Mouse (Mus musculus) adrenal gland, adult 18-20 months (tissue): ENCODE data around the gene Fem1a. TPM values are rescaled to one million over a fixed set of nuclear protein-coding genes. Genes with fewer than 3 reads are reported as not detected.
"Not testable (repeated sequence)": the region's sequence is repeated elsewhere in the genome, so short reads cannot be mapped to it uniquely, and the experiment has no call there.

Experiments
- DNase-seq, 2 experiments: peaks; one replicate each; pipeline ENCODE4 v3.0.0; 2021 to 2022; ENCODE audit warnings: low spot score in 2 of 2
- total RNA-seq, 2 experiments: library from RNA; stranded (reverse); gene quantifications; 1 replicate in 1 of 2; 2 replicates in 1 of 2; pipeline ENCODE4 v1.2.3; 2021

The Fem1a gene
- total RNA-seq, 2 experiments from 2014 or later: 29.2 to 30.2 TPM

DNA sequence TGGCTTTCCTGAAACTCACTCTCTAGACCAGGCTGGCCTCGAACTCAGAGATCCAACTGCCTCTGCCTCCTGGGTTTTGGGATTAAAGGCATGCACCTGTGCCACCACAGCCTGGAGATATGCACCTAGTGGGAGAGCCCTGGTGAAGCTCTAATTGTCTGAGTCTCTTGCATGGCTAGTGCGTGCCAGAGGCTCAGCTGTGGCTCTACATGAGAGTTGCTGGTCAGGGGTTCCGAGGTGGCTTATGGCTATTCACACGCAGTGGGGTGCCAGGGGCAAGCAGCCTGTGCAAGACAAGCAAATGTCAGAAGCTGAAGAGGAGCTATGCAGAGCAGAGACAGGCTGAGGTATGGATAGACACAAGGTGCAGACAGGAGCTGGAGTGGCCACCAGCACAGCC lies 1.9 kb upstream of the Fem1a start:
- DNase-seq: no peak

GRCm38 (mm10) chr17:56255429-56255828 lies 1.2 kb upstream of the Fem1a start:
- peak in 1 of 2 experiments; percentile 46 for DNase-seq

DNA sequence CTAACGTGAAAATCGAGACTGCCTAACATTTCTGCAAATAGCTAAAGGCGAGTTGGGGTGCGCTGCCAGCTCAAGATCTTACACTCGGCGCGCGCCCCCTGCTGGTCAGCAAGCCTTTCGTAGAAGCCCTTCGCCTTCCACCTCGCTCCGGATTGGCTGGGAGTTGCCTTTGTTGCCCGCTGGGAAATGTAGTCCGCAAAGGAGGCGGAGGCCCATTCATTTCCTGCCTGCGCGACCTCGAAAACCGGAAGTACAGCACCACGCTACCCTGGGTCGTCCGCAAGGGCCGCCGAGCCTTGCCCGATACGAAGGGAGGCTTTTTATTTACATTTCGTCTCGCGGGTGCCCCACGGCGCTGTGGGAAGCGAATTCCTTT lies 759 bp upstream of the Fem1a start:
- DNase-seq: peak; percentile 98

- no peak for DNase-seq
Observed at GRCm38 (mm10) chr17:56257181-56257894, 728 bp downstream of the Fem1a start.

DNA sequence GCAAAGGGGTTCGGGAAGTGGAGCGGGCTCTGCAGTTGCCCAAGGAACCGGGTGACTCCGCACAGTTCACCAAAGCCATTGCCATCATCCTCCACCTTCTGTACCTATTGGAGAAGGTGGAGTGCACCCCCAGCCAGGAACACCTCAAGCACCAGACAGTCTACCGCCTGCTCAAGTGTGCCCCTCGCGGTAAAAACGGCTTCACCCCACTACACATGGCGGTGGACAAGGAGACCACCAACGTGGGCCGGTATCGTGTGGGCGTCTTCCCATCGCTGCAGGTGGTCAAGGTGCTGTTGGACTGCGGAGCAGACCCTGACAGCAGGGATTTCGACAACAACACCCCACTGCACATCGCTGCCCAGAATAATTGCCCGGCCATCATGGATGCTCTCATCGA lies 1.7 kb downstream of the Fem1a start:
- not testable (repeated sequence) for DNase-seq

GRCm38 (mm10) chr17:56258812-56259211 lies 2.2 kb downstream of the Fem1a start:
- DNase-seq: not testable (repeated sequence)

GRCm38 (mm10) chr17:56259301-56260037 lies 2.9 kb downstream of the Fem1a start:
- no peak for DNase-seq

DNA sequence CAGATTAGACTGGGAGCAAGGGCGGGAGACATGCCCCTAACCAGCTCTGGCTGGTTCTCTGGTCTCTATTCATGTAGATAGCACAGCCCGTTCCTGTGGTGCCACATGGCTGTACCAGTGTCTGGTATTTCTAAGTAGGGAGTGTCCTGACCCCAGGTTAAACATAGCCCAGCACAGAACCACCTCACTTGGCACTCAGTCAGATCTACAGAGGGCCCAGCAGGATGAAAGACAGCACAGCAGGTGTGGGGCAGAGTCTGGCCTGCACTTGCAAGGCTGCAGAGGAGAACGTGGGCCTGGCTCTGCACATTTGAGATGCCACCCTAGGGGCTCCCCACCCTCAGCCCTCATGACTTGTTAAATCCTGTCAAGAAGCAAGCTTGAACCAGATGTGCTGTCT lies 4.6 kb downstream of the Fem1a start:
- no peak for DNase-seq

GRCm38 (mm10) chr17:56262645-56263094 lies 6.1 kb downstream of the Fem1a start:
- DNase-seq: no peak

DNA sequence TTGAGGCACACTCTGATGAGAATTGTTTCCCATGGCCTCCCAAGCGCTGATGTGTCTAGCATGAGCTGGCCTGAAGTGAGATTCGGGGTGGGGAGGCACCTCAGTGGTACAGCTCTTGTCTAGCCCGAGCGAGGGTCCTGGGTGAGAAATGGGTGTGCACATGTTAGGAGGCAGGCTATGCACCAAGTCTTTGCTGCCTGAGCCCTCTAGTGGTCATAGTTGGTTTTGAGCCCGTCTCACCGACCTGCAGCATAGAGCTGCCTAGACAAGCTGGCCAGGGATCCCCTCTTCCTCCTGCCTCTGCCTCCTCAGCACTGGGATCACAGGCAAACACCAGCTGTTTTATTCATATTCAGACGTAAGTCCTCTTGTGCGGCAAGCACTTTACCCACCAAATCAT lies 7.4 kb downstream of the Fem1a start:
- DNase-seq: peak; percentile 69 to 74

GRCm38 (mm10) chr17:56265011-56265410 lies 8.4 kb downstream of the Fem1a start:
- DNase-seq: no peak

DNA sequence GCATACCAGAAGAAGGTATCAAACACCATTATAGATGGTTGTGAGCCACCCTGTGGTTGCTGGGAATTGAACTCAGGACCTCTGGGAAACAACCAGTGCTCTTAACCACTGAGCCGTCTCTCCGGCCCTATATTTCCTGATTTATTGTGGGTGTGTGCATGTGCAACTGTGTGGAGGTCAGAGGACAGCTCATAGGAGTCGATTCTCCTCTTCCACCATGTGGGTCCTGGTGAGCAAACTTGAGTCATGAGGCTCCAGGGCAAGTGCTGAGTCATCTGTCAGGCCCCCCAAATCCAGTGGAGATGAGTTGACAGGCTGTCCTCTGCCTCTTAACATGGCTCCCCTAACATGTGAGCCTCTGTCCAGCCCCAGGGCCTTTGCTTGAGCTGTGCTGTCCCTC lies 9.3 kb downstream of the Fem1a start:
- no peak for DNase-seq

DNA sequence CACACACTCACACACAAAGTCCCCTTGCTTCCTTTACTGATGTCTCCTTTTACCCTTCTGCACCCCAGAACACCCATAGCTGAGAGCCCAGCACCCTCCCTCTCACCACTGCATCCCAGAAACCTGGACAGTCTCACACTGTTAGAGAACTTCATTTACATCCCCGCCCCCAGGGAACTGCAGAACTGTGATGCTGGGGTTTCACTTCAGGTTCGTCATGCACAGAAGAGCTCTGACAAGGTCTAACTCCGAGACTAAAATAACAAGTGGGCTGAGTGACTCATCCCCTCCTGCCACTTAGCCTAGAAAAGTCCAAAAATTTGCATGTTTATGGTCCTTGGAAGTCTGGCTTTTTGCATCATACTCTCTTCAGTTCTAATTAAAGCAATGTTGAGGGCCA lies 9.7 kb downstream of the Fem1a start:
- no peak for DNase-seq

DNA sequence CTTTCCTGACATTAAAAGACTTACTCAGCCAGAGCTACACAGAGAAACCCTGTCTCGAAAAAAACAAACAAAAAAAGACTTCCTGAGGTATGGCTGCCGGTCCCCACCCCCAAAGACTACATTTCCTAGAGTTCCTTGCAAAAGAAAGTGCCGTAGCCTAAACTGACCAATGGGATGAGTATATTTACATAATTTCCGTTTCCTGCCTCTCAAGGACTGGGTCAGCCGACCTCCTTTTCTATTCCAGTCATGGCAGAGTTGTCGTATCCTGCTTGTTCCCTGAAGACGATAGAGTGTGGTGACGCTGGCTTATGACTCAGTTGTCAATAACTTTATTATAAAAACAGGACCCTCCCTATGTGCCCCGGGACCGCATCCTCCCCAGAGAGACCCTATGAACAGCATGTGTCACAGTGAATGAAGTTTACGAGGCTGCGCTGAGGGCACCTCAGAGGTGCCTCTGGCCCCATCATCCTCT lies 12.6 kb downstream of the Fem1a start:
- DNase-seq: peak in 1 of 2 experiments; percentile 36

DNA sequence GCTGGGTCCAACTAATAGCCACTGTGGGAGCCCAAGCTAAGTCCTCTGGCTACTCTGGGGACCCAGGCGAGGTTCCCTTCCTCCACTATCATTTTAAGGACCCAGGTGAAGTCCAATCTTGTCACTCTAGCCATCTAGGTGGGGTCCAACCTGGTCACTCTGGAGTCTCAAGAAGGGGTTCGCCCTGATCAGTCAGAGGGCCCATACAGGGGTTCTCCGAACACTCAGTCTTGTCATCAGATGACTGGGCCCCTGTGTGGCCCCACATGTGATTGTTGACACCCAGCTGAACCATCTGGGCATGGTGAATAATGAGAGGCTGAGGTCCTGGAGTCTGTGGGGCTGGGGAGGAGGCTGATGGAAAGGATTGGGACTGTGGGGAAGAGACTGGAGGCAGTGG lies 13.1 kb downstream of the Fem1a start:
- DNase-seq: no peak

DNA sequence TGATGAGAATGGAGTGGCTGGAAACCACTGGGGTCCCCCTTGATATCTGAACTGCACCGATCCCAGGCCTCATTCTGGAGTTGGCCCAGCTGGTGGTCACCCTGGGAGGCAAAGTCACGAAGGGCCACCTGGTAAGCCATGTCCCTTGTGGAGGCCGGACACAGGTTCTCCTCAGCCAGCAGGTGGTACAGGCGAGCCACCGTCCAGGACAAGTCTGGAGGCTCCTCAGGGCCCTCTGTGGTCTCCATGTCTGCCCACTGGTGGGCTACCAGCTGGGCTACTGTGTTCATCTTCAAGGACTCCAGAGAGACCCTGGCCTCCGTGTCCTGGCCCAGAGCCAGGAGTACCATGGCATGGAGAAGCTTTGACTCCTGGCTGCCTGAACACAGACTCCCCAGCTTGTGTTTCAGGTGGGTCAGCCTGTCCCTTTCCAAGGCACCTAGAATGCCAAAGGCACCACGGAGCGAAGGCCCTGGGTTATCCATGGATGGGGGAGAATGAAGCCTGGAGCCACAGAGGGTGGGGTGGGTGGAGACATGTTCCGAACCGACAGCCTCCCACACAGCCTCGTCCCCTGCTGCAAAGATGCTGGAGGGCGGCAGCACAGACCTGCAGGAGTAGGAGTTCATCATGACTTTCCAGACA lies 15.1 kb downstream of the Fem1a start:
- DNase-seq: peak in 1 of 2 experiments; percentile 23

- peak in 1 of 2 experiments; percentile 19 for DNase-seq
Observed at GRCm38 (mm10) chr17:56272644-56273043, 16.0 kb downstream of the Fem1a start.

DNA sequence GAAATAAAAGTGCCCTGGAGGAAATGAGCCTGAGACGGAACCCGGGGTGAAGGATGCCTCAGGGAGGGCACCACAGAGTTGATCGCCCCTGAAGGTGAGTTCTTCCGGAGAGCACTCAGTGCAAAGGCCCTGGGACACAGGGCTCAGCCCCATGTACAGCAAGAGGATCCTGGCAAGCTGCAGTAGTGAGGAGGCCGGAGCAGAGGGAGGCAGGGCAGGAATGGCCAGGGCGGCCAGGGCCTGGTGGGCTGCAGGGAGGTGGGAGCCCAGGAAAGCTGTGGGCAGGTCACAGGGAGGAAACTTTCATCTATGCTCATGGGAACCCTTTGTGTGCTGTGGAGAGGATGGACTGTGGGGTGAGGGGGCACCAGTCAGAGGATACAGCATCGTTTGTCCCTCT lies 16.9 kb downstream of the Fem1a start:
- DNase-seq: no peak

GRCm38 (mm10) chr17:56273986-56274385 lies 17.4 kb downstream of the Fem1a start:
- DNase-seq: peak in 1 of 2 experiments; percentile 18

GRCm38 (mm10) chr17:56275842-56276480 lies 19.4 kb downstream of the Fem1a start:
- DNase-seq: peak in 1 of 2 experiments; percentile 49
